Mouse (Mus musculus) ovary, adult 18-20 months (tissue): ENCODE results near the gene Rasgrp1.

Experiments
- DNase-seq: peaks from one replicate; pipeline ENCODE4 v3.0.0; 2022; ENCODE audit warnings: low spot score, mixed read lengths

The Rasgrp1 gene

GRCm38 (mm10) chr2:117335552-117336188 is 7.1 kb downstream of the Rasgrp1 start:
- no peak for DNase-seq

- no peak for DNase-seq
Measured at GRCm38 (mm10) chr2:117331634-117332033, 11.2 kb downstream of the Rasgrp1 start.

- DNase-seq, result no peak
Measured at GRCm38 (mm10) chr2:117328521-117329285, 14.1 kb downstream of the Rasgrp1 start.

GRCm38 (mm10) chr2:117322399-117322798 is 20.4 kb downstream of the Rasgrp1 start:
- no peak for DNase-seq

GRCm38 (mm10) chr2:117321231-117321630 is 21.6 kb downstream of the Rasgrp1 start:
- no peak for DNase-seq

- DNase-seq, result no peak
Measured at GRCm38 (mm10) chr2:117318991-117319390, 23.8 kb downstream of the Rasgrp1 start.

GRCm38 (mm10) chr2:117313586-117314235 is 29.1 kb downstream of the Rasgrp1 start:
- DNase-seq, result no peak

- DNase-seq, result no peak
Measured at GRCm38 (mm10) chr2:117312441-117312895, 30.3 kb downstream of the Rasgrp1 start.

- no peak for DNase-seq
Measured at GRCm38 (mm10) chr2:117312030-117312429, 30.8 kb downstream of the Rasgrp1 start.

GRCm38 (mm10) chr2:117311349-117311748 is 31.5 kb downstream of the Rasgrp1 start:
- no peak for DNase-seq

GRCm38 (mm10) chr2:117309046-117309445 is 33.8 kb downstream of the Rasgrp1 start:
- DNase-seq, result no peak

GRCm38 (mm10) chr2:117307959-117308358 is 34.8 kb downstream of the Rasgrp1 start:
- no peak for DNase-seq

GRCm38 (mm10) chr2:117304941-117305340 is 37.9 kb downstream of the Rasgrp1 start:
- no peak for DNase-seq

- DNase-seq, result no peak
Measured at GRCm38 (mm10) chr2:117303391-117304350, 39.1 kb downstream of the Rasgrp1 start.

- DNase-seq, result no peak
Measured at GRCm38 (mm10) chr2:117299596-117300448, 43.0 kb downstream of the Rasgrp1 start.

GRCm38 (mm10) chr2:117288291-117288690 is 54.5 kb downstream of the Rasgrp1 start:
- DNase-seq, result no peak

GRCm38 (mm10) chr2:117263786-117264408 is 78.9 kb downstream of the Rasgrp1 start:
- no peak for DNase-seq

- DNase-seq, result no peak
Measured at GRCm38 (mm10) chr2:117262184-117262583, 80.6 kb downstream of the Rasgrp1 start.

GRCm38 (mm10) chr2:117257617-117258016 is 85.2 kb downstream of the Rasgrp1 start:
- DNase-seq, result no peak

- DNase-seq, result no peak
Measured at GRCm38 (mm10) chr2:117255415-117255814, 87.4 kb downstream of the Rasgrp1 start.
